Mouse (Mus musculus) mouse embryonic stem cell (cell line): ENCODE data around the gene Mup15.
"Not testable (repeated sequence)": the region's sequence is repeated elsewhere in the genome, so short reads cannot be mapped to it uniquely, and the experiment has no call there.

ENCODE experiments used
- in situ Hi-C, 2 experiments: fragments of 300-500 bp; cut with MboI; formaldehyde crosslinking; loops; 1 replicate in 1 of 2; 3 replicates in 1 of 2; pipeline ENCODE4 v1.14.3; 2019 to 2020; ENCODE audit warnings: low sequenced_read_pairs in 2 of 2, low pct_unique_long_range_greater_than_20kb in 1 of 2, mixed read lengths in 1 of 2; ENCODE audit not compliant: unreplicated experiment in 1 of 2

The Mup15 gene

DNA sequence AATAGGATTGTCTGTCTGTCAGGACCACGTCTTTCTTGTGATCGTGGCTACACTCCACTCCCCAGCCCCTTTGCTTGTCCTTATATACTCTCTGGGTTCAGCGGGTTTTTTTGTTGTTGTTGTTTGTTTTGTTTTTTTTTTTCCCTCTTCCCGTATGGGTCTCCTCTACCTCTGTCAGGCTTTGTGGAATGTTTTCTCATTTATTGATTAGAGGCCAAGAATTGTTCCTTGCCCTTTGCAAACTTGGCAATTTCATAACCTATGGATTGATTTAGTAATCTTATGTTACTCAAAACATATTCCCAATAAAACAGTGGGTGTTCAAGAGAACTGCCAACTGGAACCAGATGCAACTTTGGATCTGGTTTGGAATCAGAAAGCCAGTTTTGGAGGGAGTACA is at the start of gene Mup15:
Gene Mup15, minus strand, starts transcription at position 101 of the 400 bp plus-strand sequence.
- in situ Hi-C loops: not testable (repeated sequence)
